Mouse (Mus musculus): Measurements from ENCODE around the gene Inha.

DNA sequence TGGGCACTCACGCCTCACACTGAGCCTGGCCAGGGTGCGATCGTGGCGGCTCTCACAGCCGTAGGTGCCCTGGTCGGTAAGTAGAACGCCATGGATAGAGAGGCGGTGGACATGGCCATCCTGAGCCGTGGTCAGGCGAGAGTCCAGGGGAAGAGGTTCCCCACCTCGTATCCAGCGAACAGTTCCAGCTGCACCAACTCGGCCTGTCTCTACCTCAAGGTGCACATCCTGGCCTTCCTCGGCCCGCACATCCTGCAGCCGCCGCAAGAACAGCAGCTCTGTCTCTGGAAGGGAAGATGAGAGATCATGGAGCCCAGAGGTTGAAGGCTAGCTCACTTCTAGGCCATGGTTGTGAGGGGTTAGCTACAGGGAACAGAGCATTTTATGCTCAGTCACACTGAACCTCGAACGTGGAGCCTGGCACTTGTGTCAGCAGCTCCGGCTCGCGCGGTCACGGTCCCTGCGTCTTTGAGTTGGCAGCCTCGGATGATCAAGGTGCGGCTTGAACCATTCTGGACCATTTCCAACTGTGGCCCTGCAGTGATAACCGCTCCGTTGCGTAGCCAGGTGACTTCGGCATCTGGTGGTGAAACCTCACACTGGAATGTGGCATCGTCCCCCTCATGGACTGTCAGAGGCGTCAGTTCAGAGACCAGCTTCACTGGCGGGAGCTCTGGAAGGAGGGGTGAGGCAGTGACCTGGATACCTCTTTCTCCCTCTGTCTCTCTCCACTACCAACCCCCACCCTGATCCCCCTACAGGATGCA lies 15.9 kb upstream of the Inha start:
- no peak for TF ChIP-seq POLR2A (IDR thresholded peaks at IDR 0.05; ENCODE audit: low read depth, low read length)
- no peak for TF ChIP-seq CTCF (IDR thresholded peaks at IDR 0.05; ENCODE audit: borderline replicate concordance, insufficient read depth, low read length)
